Mouse (Mus musculus) midbrain, postnatal 0 days (tissue): ENCODE data around the gene Gps2. TPM values are rescaled to one million over a fixed set of nuclear protein-coding genes. Genes with fewer than 3 reads are reported as not detected.

Experiments
- ATAC-seq: fragments of 200-750 bp; cut with Nextera tagmentation; 2 replicates; pipeline ENCODE4 v1.8.0; 2017; ENCODE audit warnings: moderate number of reproducible peaks, mild to moderate bottlenecking, moderate TSS enrichment, moderate library complexity; ENCODE audit not compliant: low FRiP score
- DNase-seq: peaks from one replicate; pipeline ENCODE4 v3.0.0-alpha.2; 2015; ENCODE audit warnings: low spot score
- H3K27ac ChIP-seq: fragments of 300-500 bp; sonication (generic); 2 replicates; pipeline ENCODE4 v1.5.1; 2014; ENCODE audit warnings: low read depth, mild to moderate bottlenecking, low read length, mixed read lengths
- H3K27me3 ChIP-seq: fragments of 300-500 bp; sonication (generic); 2 replicates; pipeline ENCODE4 v1.6.1; 2014; ENCODE audit warnings: low read length, control low read depth, mixed read lengths; ENCODE audit not compliant: insufficient read depth
- H3K36me3 ChIP-seq: fragments of 300-500 bp; sonication (generic); 2 replicates; pipeline ENCODE4 v1.6.1; 2014; ENCODE audit warnings: low read length, control low read depth, mixed read lengths; ENCODE audit not compliant: insufficient read depth
- H3K4me1 ChIP-seq: fragments of 300-500 bp; sonication (generic); 2 replicates; pipeline ENCODE4 v1.6.1; 2014; ENCODE audit warnings: mild to moderate bottlenecking, control low read depth, antibody characterized with exemption, low read length, mixed read lengths; ENCODE audit not compliant: insufficient read depth
- H3K4me2 ChIP-seq: fragments of 300-500 bp; sonication (generic); 2 replicates; pipeline ENCODE4 v1.6.1; 2014; ENCODE audit warnings: low read depth, mild to moderate bottlenecking, low read length, mixed read lengths; ENCODE audit not compliant: poor library complexity, severe bottlenecking
- H3K4me3 ChIP-seq: fragments of 300-500 bp; sonication (generic); 2 replicates; pipeline ENCODE4 v1.5.1; 2014; ENCODE audit warnings: low read depth, mild to moderate bottlenecking, low read length, moderate library complexity
- H3K9ac ChIP-seq: fragments of 300-500 bp; sonication (generic); replicated peaks from 2 replicates; pipeline ENCODE4 v1.6.1; 2014; ENCODE audit warnings: mild to moderate bottlenecking, low read length, moderate library complexity, mixed read lengths; ENCODE audit not compliant: poor library complexity, severe bottlenecking
- H3K9me3 ChIP-seq: fragments of 300-500 bp; sonication (generic); 2 replicates; pipeline ENCODE4 v1.6.1; 2016; ENCODE audit warnings: low read length, control low read depth
- CTCF ChIP-seq: IDR thresholded peaks from 2 replicates; pipeline ENCODE4 v1.5.1; 2016; ENCODE audit warnings: antibody characterized with exemption, mild to moderate bottlenecking
- WGBS: fragments of 180-500 bp; shearing (Covaris S2); extraction: QIAGEN DNeasy Blood & Tissue Kit; methylation state at CpG from one replicate; pipeline ENCODE4 v1.1.7; 2014; 5-methylcytosine and 5-hydroxymethylcytosine counted together
- polyA plus RNA-seq: library from polyadenylated mRNA; unstranded; fragments of >200 nt; fragmentation: Nextera tagmentation; extraction: Ambion mirVana; gene quantifications from 2 replicates; pipeline ENCODE4 v1.2.1, GENCODE M21; 2015
- total RNA-seq: library from RNA; depleted of rRNA; stranded (reverse); fragments of >200 nt; gene quantifications from 2 replicates; pipeline ENCODE4 v1.2.3, GENCODE M21; 2014

Gene Gps2
- total and polyA plus RNA-seq, 2 experiments from 2014 or later, result 47.6 to 60.3 TPM

DNA sequence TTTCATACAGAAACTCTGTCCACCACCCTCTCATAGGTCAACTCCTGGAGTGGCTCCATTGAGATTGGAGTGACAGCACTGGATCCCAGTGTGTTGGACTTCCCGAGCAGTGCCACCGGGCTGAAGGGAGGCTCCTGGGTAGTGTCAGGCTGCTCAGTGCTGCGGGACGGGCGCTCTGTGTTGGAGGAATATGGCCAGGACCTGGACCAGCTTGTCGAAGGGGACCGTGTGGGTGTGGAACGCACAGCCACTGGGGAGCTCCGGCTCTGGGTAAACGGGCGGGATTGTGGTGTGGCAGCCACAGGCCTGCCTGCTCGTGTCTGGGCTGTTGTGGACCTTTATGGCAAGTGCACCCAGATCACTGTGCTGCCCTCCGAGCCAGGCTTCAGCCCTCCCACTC is 10.7 kb upstream of the Gps2 start:
- Histone ChIP-seq H3K4me2 (peak overlapping the region; percentile 86), H3K9ac (peak overlapping the region; percentile 89; the same call in 1 of the 2 replicates), H3K36me3 (peaks cover 39% of the 10 kb centered on the region), H3K27ac (0 out of 2 replicates have a peak overlapping the region, but pooled peaks have one; percentile 94), H3K27me3 (no peaks in the 10 kb centered on the region), H3K9me3 (no peaks in the 10 kb centered on the region), H3K4me3 (no peak overlapping the region), H3K4me1 (peaks cover 6% of the 10 kb centered on the region; the same call in 1 of the 2 replicates)
- 91% methylated on average over 13 of the region's 13 CpGs for WGBS
- DNase-seq, result no peak
- no peak for TF ChIP-seq CTCF
- no peak for ATAC-seq

DNA sequence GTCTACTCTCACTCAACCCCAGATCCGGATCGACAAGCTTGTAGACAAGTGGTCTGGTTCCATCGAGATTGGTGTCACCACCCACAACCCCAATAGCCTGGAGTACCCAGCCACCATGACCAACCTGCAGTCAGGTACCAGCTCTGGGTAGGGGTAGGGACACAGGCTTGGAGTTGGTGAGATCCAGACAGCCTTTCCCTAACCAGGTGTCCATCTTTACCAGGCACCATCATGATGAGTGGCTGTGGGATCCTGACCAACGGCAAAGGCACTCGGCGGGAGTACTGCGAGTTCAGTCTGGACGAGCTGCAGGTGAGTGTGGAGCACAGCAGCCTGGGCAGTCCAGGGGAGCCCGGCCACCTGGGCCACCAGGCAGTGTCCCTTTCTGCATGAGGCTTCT is 9.4 kb upstream of the Gps2 start:
- H3K4me1 ChIP-seq, result peaks cover 6% of the 10 kb centered on the region; the same call in 1 of the 2 replicates
- ATAC-seq (no peak), DNase-seq (no peak)
- no peaks in the 10 kb centered on the region for H3K27me3 ChIP-seq
- H3K27ac ChIP-seq, result no peak overlapping the region
- peaks cover 53% of the 10 kb centered on the region for H3K36me3 ChIP-seq
- no peak overlapping the region for H3K9ac ChIP-seq
- no peak overlapping the region for H3K4me2 ChIP-seq
- no peaks in the 10 kb centered on the region for H3K9me3 ChIP-seq
- 94% methylated on average over 9 of the region's 9 CpGs for WGBS
- TF ChIP-seq CTCF, result no peak
- H3K4me3 ChIP-seq, result no peak overlapping the region

DNA sequence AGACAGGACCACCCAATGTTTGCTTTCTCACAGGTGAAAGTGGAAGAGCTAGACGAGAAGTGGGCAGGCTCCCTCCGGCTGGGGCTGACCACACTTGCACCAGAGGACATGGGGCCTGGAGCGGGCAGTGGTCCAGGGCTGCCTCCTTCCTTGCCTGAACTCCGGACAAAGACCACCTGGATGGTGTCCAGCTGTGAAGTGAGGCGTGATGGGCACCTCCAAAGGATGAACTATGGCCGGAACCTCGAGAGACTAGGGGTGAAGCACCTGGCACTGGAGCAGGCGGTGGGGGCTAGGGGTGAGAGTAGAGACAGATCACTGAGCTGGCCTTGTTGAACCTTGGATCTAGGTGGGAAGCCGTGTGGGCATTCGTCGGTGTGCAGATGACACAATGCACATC is 5.0 kb upstream of the Gps2 start:
- Histone ChIP-seq H3K4me3 (no peak overlapping the region), H3K27ac (no peak overlapping the region), H3K4me2 (no peak overlapping the region), H3K9ac (no peak overlapping the region), H3K36me3 (peaks cover 93% of the 10 kb centered on the region), H3K4me1 (no peaks in the 10 kb centered on the region; the same call in 1 of the 2 replicates), H3K9me3 (no peaks in the 10 kb centered on the region), H3K27me3 (no peaks in the 10 kb centered on the region)
- WGBS, result 96% methylated on average over 11 of the region's 11 CpGs
- no peak for TF ChIP-seq CTCF
- DNase-seq (no peak), ATAC-seq (no peak)

DNA sequence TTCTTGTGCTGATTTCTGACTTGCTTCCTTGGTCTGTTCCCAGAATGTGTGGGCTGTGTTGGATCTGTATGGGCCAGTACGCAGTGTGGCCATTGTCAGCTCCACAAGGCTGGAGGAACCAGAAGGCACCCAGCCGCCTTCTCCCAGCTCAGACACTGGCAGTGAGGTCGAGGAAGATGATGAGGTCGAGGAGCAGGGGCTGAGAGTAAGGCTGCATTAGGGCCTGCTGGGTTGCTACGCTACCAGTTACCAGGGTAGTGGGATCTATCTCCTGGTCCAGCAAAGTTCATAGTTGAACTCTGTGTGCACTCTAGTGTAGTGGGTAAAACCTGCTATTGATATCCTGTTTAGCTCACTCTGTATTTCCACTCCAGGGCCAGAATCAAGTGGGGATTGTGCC is 4.5 kb upstream of the Gps2 start:
- Histone ChIP-seq H3K36me3 (peaks cover 88% of the 10 kb centered on the region), H3K4me2 (no peak overlapping the region), H3K9me3 (no peaks in the 10 kb centered on the region), H3K27ac (no peak overlapping the region), H3K4me3 (no peak overlapping the region), H3K27me3 (no peaks in the 10 kb centered on the region), H3K4me1 (no peaks in the 10 kb centered on the region; the same call in 1 of the 2 replicates), H3K9ac (no peak overlapping the region)
- no peak for ATAC-seq
- TF ChIP-seq CTCF, result no peak
- WGBS, result 86% methylated on average over 5 of the region's 5 CpGs
- DNase-seq, result no peak

DNA sequence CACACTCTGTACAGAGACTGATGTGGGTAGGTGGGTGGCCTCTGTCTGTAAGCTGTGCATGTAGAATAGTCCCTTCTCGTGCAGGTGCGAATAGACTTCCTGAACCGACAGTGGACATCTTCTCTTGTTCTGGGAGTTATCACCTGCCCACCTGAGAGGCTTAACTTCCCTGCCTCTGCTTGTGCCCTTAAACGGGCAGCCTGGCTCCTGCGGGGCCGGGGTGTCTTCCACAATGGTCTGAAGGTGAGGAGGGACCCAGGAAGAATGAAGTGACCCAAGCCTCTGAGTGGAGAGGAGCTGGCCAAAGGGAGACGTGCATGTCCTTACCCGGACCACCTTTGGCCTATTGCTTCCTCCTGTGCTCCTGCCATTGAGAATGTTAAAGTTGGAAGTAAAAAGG is 3.5 kb upstream of the Gps2 start:
- WGBS, result 97% methylated on average over 8 of the region's 8 CpGs
- Histone ChIP-seq H3K9me3 (no peaks in the 10 kb centered on the region), H3K27me3 (no peaks in the 10 kb centered on the region), H3K4me1 (peaks cover 7% of the 10 kb centered on the region; the same call in 1 of the 2 replicates), H3K4me3 (no peak overlapping the region), H3K9ac (no peak overlapping the region), H3K4me2 (no peak overlapping the region), H3K27ac (no peak overlapping the region), H3K36me3 (peaks cover 85% of the 10 kb centered on the region)
- ATAC-seq (no peak), DNase-seq (no peak)
- TF ChIP-seq CTCF, result no peak

DNA sequence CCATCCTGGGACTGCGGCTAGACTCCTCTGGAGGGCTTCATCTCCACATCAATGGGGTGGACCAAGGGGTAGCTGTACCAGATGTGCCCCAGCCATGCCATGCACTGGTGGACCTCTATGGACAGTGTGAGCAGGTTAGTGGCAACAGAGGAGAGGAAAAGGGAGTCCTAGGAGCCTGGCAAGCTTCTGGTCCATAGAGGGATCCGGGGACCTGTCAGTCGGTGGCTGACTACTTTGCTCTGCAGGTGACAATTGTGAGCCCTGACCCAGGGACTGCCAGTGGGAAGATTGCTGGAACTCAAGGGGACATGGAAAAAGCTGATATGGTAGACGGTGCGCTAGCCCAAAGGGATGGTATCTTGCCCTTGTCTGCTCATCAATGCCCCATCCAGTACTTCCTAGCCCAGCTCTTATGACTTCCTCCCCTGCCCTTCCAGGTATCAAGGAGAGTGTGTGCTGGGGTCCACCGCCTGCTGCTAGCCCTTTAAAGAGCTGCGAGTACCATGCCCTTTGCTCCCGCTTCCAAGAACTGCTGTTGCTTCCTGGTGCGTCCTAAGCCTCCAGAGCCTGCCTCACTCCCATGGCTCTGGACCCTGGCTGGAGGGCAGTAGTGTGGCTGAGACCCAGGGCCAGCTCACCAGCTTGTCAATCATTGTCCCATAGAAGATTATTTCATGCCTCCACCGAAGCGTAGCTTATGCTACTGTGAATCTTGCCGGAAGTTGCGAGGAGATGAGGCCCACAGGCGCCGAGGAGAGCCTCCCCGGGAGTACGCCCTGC is 2.7 kb upstream of the Gps2 start:
- Histone ChIP-seq H3K36me3 (peaks cover 83% of the 10 kb centered on the region), H3K4me1 (peaks cover 7% of the 10 kb centered on the region; the same call in 1 of the 2 replicates), H3K9me3 (no peaks in the 10 kb centered on the region), H3K27ac (no peak overlapping the region), H3K27me3 (no peaks in the 10 kb centered on the region), H3K4me2 (no peak overlapping the region), H3K9ac (no peak overlapping the region), H3K4me3 (no peak overlapping the region)
- TF ChIP-seq CTCF, result no peak
- WGBS, result 91% methylated on average over 17 of the region's 17 CpGs
- ATAC-seq, result no peak
- no peak for DNase-seq
